Mouse (Mus musculus) embryonic fibroblast, embryonic 13.5 days (primary cell): ENCODE measurements at regions not wholly inside any gene's neighbourhood (a gene's known extent, or its start where the extent isn't known, plus 50 kb on each side); places are given as distances from the start of the nearest gene placed in this dataset.

ENCODE experiments used
- CTCF ChIP-seq: IDR thresholded peaks from 2 replicates; pipeline ENCODE4 v1.5.1; 2011; ENCODE audit warnings: mild to moderate bottlenecking, control low read depth, low read length, moderate library complexity, borderline replicate concordance; ENCODE audit not compliant: insufficient read depth
- POLR2A ChIP-seq: IDR thresholded peaks from 2 replicates; pipeline ENCODE4 v1.6.1; 2011; ENCODE audit warnings: low read depth, mild to moderate bottlenecking, control low read depth, low read length, moderate library complexity

DNA sequence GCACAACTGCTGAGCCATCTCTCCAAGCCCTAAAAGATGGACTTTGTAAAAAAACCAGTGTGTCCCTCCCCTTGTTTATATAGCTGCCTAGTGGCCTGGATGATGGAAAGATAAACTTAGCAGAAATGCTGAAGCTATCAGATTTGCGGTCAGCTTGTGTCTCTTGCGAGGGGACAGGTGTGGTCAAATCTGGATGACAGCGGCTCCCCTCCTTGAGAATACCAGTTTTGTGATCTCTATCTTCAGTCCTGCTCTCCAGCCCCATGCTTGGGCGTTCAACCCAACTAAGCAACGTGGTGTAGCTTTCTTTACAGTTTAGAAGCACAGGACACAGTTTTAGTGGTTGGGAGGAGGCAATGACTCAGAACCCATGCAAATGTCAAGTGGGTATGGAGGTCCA, 274.7 kb downstream of the Hhipl2 start:
- no peak for TF ChIP-seq CTCF
- TF ChIP-seq POLR2A: no peak
